Mouse (Mus musculus) c-Kit-positive CD71-negative TER-119-negative erythroid progenitor cells, embryonic 14.5 days (primary cell): ENCODE measurements around the gene Orc5.
"Not testable (repeated sequence)": the region's sequence is repeated elsewhere in the genome, so short reads cannot be mapped to it uniquely, and the experiment has no call there.

Source experiments
- DNase-seq: peaks from one replicate; pipeline ENCODE4 v3.0.0-alpha.2; 2013; ENCODE audit warnings: low read depth

Gene Orc5

GRCm38 (mm10) chr5:22536695-22537094, 13.5 kb downstream of the Orc5 start:
- DNase-seq: no peak

- DNase-seq: no peak
Observed at GRCm38 (mm10) chr5:22532571-22532970, 17.7 kb downstream of the Orc5 start.

DNA sequence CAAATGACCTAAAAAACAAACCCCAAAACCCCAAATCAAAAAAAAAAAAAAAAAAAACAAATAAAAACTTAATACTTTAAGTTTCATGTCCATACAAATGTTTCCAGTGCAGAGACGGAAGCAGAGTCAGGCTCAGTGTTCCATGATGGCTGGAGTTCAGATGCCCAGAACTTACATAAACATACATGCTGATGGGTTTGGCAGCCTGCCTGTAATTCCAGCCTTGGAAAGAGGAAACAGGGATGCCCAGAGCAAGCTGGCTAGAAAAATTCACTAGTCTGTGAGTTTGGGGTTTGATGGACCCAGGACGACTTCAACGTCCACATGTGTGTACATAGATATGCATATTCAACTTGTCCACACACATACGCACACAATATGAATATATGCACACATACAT, 27.6 kb downstream of the Orc5 start:
- DNase-seq: no peak

DNA sequence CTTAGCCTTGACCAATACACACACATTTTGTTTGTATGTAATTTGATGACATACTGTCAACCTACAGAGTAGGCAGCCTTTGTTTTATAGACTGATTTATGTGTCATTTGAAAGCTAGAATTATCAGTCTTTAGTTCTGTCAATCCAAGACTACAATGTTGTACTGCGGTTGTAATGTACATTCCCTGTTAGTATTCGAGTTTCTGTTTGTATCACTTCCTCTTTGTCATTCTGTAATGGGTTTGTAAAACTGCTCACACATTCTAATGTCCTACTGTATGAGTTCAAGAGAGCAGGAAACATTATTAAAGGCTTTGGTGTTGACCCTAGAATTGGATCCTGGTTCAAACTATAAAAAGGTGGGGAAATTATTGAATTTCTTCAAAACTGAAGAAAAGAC, 30.5 kb downstream of the Orc5 start:
- no peak for DNase-seq

GRCm38 (mm10) chr5:22515745-22516144, 34.5 kb downstream of the Orc5 start:
- not testable (repeated sequence) for DNase-seq

- not testable (repeated sequence) for DNase-seq
Observed at GRCm38 (mm10) chr5:22514231-22514630, 36.0 kb downstream of the Orc5 start.

- DNase-seq: not testable (repeated sequence)
Observed at GRCm38 (mm10) chr5:22512579-22512978, 37.6 kb downstream of the Orc5 start.

DNA sequence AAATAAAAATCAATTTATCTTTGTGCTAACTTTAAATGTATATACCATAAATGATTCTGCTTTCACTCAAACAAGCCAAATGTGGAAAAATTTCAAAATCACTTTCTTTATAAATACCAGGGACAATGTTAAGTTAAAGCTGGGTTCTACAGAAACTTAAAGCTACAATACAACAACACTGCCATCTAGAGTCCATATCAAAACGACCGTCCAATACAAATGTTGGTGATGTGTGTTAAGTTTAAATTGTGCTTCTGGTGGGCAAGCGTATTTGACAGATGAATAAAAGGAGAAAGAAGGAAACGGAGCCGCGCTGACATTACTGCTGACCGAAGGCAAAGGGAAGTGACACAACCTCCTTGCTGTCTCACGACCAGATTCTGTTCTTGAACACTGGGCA, 38.4 kb downstream of the Orc5 start:
- DNase-seq: no peak

DNA sequence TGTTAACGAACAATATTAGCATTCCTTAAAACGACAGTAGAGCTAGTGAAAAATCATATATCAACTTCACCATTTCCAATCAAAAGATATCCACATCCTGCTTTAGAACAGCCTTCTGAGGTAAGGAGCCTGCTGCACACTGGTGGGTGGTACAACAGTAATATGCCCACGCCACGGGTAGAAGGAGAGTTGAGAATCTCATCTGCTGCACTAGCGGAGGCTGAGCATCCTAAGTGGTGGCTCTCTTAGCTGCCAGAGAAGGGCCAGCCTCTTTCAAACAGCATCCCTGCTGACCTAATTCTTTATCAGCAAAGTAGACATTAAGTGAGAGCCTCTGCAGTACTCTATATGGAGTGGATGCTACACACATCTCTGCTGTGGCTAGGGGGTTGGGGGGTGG, 41.7 kb downstream of the Orc5 start:
- no peak for DNase-seq

GRCm38 (mm10) chr5:22499437-22499836, 50.8 kb downstream of the Orc5 start:
- DNase-seq: no peak

GRCm38 (mm10) chr5:22491088-22491487, 59.1 kb downstream of the Orc5 start:
- DNase-seq: no peak

DNA sequence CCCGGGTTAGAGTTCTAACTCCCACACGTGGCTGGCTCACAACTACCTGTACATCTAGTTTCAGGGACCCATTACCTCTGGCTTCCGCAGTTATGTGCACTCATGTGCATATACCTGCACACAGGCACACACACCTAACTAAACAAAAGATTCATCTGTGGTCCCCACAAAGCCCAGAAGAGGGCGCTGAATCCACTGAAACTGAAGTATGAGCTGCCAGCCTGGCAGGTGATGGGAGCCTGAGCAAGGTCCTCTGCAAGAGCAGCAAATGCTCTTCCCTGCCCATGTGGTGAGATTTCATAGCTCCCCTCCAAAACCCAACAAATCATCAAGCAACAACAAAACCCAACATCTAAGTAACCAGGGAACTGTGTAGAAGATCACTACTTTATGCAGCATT, 61.1 kb downstream of the Orc5 start:
- peak; percentile 12 for DNase-seq

DNA sequence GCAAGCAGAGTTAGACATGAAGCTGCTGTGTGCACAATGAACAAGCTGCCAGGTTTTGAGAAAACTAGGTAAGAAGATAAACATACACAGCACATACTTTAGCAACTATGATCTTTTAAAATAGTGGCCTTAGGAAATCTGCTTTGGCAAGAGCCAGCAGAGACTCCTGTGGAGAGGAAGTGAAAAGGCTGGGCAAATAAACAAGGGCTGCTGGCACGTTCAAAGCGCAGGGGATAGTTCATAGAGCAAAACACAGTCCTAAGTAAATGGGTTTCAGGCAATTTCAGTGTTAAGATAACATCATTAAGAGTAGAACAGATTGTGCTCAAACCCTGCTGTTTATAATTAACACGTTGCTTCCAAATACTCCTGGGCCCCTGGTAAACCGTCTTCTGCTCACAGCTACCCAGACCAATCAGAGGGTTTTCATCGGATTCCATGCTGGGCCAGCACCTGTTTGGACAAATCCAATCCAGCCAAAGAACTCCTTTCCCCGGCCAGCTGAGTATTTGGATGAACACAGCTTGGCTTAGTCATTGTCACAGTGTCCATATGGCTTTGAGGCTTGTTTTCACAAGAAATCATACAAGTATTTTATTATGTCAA, 63.5 kb downstream of the Orc5 start:
- no peak for DNase-seq

DNA sequence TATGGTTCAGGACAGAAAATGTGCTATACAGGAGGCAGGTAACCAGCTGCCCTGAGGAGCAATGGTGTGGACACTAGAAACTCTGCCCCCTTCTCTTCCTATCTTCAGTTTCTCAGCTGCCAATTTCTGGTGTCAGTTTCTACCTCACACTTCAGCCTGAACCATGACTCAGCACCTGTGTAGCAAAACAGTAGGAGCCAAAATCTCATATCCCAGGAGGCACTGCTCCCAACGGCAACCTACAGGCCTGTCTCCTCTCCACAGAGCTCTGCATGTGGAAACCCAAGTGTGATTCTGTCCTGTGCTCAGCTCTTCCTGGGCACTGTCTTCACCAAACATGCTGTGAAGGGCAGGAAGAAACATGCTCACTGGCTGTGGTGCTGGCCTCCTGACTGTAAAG, 64.5 kb downstream of the Orc5 start:
- DNase-seq: no peak

- no peak for DNase-seq
Observed at GRCm38 (mm10) chr5:22482567-22482966, 67.7 kb downstream of the Orc5 start.

GRCm38 (mm10) chr5:22472445-22472844, 77.8 kb downstream of the Orc5 start:
- not testable (repeated sequence) for DNase-seq

GRCm38 (mm10) chr5:22471243-22471642, 79.0 kb downstream of the Orc5 start:
- no peak for DNase-seq

GRCm38 (mm10) chr5:22452871-22453661, 97.2 kb downstream of the Orc5 start:
- DNase-seq: no peak

GRCm38 (mm10) chr5:22452452-22452851, 97.8 kb downstream of the Orc5 start:
- DNase-seq: no peak

DNA sequence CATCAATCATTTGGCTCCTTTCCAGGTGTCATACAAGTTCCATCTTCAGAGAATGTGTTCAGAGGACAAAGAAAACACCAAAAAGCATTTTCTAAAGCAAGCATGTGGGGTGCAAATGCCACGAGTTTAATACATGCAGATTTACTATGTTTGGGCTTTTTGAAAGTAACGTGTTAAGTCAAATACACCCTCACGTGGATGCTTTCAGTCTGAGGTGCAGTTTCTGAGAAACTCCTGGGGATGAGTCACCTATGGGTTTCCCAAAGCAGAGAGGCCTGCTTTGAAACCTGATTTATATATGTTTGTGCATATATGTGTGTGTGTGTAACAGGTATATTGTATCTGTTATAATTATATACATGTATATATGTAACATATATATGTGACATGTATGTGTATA, 98.5 kb downstream of the Orc5 start:
- no peak for DNase-seq

DNA sequence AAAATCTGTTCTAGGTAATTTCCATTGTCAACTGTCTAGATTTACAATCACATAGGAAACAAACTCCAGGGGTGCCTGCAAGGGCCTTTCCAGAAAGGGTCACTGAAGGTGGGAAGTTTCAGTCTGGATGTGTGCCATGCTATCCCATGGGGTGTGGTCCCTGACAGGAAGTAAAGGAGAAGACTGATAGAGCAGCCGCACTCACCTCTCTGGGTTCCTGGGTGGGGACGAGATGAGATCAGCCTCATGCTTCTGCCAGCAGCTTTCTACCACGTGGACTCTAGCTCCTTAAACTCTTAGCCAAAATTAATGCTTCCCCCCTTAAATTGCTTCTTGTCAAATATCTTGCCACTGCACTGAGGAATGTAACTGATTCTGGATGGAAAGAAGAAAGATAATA, 100.7 kb downstream of the Orc5 start:
- DNase-seq: no peak
